Mouse (Mus musculus): ENCODE measurements at regions not wholly inside any gene's neighbourhood (a gene's known extent, or its start where the extent isn't known, plus 50 kb on each side); places are given as distances from the start of the nearest gene placed in this dataset.

- no peak for DNase-seq (ENCODE audit: low spot score in 2 of 2)
Observed at GRCm38 (mm10) chr12:95563431-95563830, 128.6 kb upstream of the Flrt2 start.

- no peak for DNase-seq (ENCODE audit: low spot score in 2 of 2)
Observed at GRCm38 (mm10) chr12:95576772-95577171, 115.3 kb upstream of the Flrt2 start.

- no peak for DNase-seq (ENCODE audit: low spot score in 2 of 2)
Observed at GRCm38 (mm10) chr12:95589011-95589410, 103.0 kb upstream of the Flrt2 start.

GRCm38 (mm10) chr12:95619281-95619680 is 72.7 kb upstream of the Flrt2 start:
- DNase-seq (ENCODE audit: low spot score in 2 of 2), result no peak

GRCm38 (mm10) chr12:95631029-95631428 is 61.0 kb upstream of the Flrt2 start:
- peak; percentile 14 to 61 for DNase-seq (ENCODE audit: low spot score in 2 of 2)

GRCm38 (mm10) chr12:95636647-95637046 is 55.4 kb upstream of the Flrt2 start:
- DNase-seq (ENCODE audit: low spot score in 2 of 2), result no peak

- no peak for DNase-seq (ENCODE audit: low spot score in 2 of 2)
Observed at GRCm38 (mm10) chr12:95639892-95640291, 52.1 kb upstream of the Flrt2 start.

- DNase-seq (ENCODE audit: low spot score in 2 of 2), result no peak
Observed at GRCm38 (mm10) chr12:95641628-95642027, 50.4 kb upstream of the Flrt2 start.
